Mouse (Mus musculus) testis, postnatal 10 days (tissue): ENCODE measurements around the gene Mr1.
A peak's percentile ranks its signal among the peaks of the same experiment; 100 is the strongest.
"Not testable (repeated sequence)": the region's sequence is repeated elsewhere in the genome, so short reads cannot be mapped to it uniquely, and the experiment has no call there.

Experiments used
- DNase-seq: peaks from one replicate; pipeline ENCODE4 v3.0.0; 2021; ENCODE audit warnings: low spot score

Gene Mr1

GRCm38 (mm10) chr1:155146572-155146980 lies at the start of gene Mr1:
Gene Mr1, minus strand, starts transcription at chr1:155146814.
- no peak for DNase-seq

- peak; percentile 65 for DNase-seq
Observed at GRCm38 (mm10) chr1:155192805-155193368, 46.3 kb upstream of the Mr1 start.

- DNase-seq, result peak; percentile 76
Observed at GRCm38 (mm10) chr1:155191671-155192070, 45.1 kb upstream of the Mr1 start.

GRCm38 (mm10) chr1:155191219-155191618 lies 44.6 kb upstream of the Mr1 start:
- no peak for DNase-seq

- no peak for DNase-seq
Observed at GRCm38 (mm10) chr1:155188656-155189055, 42.0 kb upstream of the Mr1 start.

- DNase-seq, result no peak
Observed at GRCm38 (mm10) chr1:155184191-155184590, 37.6 kb upstream of the Mr1 start.

- no peak for DNase-seq
Observed at GRCm38 (mm10) chr1:155178192-155178924, 31.7 kb upstream of the Mr1 start.

GRCm38 (mm10) chr1:155174424-155174823 lies 27.8 kb upstream of the Mr1 start:
- DNase-seq, result no peak

- not testable (repeated sequence) for DNase-seq
Observed at GRCm38 (mm10) chr1:155173644-155174016, 27.0 kb upstream of the Mr1 start.

GRCm38 (mm10) chr1:155172895-155173643 lies 26.5 kb upstream of the Mr1 start:
- DNase-seq, result no peak

- DNase-seq, result no peak
Observed at GRCm38 (mm10) chr1:155169935-155170334, 23.3 kb upstream of the Mr1 start.

GRCm38 (mm10) chr1:155167453-155167852 lies 20.8 kb upstream of the Mr1 start:
- no peak for DNase-seq

GRCm38 (mm10) chr1:155158970-155159484 lies 12.4 kb upstream of the Mr1 start:
- DNase-seq, result peak; percentile 81

GRCm38 (mm10) chr1:155158141-155158969 lies 11.7 kb upstream of the Mr1 start, which contains the start of gene Stx6:
Gene Stx6, plus strand, starts transcription at chr1:155158715.
- peak; percentile 100 for DNase-seq

GRCm38 (mm10) chr1:155153906-155154305 lies 7.3 kb upstream of the Mr1 start:
- no peak for DNase-seq

- no peak for DNase-seq
Observed at GRCm38 (mm10) chr1:155150821-155151220, 4.2 kb upstream of the Mr1 start.

GRCm38 (mm10) chr1:155149403-155149802 lies 2.8 kb upstream of the Mr1 start:
- DNase-seq, result no peak

GRCm38 (mm10) chr1:155147228-155147627 lies 614 bp upstream of the Mr1 start:
- DNase-seq, result no peak

GRCm38 (mm10) chr1:155145620-155146019 lies 994 bp downstream of the Mr1 start:
- DNase-seq, result no peak

- DNase-seq, result peak; percentile 67
Observed at GRCm38 (mm10) chr1:155140076-155140475, 6.5 kb downstream of the Mr1 start.

- no peak for DNase-seq
Observed at GRCm38 (mm10) chr1:155138795-155139194, 7.8 kb downstream of the Mr1 start.

- no peak for DNase-seq
Observed at GRCm38 (mm10) chr1:155134866-155135265, 11.7 kb downstream of the Mr1 start.
